Mouse (Mus musculus) thymus, adult 2 months (tissue): ENCODE measurements around the gene Arid2. TPM values are rescaled to one million over a fixed set of nuclear protein-coding genes. Genes with fewer than 3 reads are reported as not detected.
A peak's percentile ranks its signal among the peaks of the same experiment; 100 is the strongest.
"Not testable (repeated sequence)": the region's sequence is repeated elsewhere in the genome, so short reads cannot be mapped to it uniquely, and the experiment has no call there.

Experiments
- DNase-seq: peaks from one replicate; pipeline ENCODE4 v3.0.0; 2021
- H3K27ac ChIP-seq: fragments of 200-500 bp; 2 replicates; pipeline ENCODE4 v1.5.1; 2012; ENCODE audit warnings: low read length, control low read depth; ENCODE audit not compliant: control insufficient read depth, insufficient read depth
- H3K27me3 ChIP-seq: fragments of 200-500 bp; 2 replicates; pipeline ENCODE4 v1.6.1; 2012; ENCODE audit warnings: mild to moderate bottlenecking, low read length, moderate library complexity, mixed read lengths; ENCODE audit not compliant: control insufficient read depth, insufficient read depth
- H3K36me3 ChIP-seq: fragments of 200-500 bp; 2 replicates; pipeline ENCODE4 v1.6.1; 2012; ENCODE audit warnings: mild to moderate bottlenecking, low read length, moderate library complexity; ENCODE audit not compliant: control insufficient read depth, insufficient read depth
- H3K4me1 ChIP-seq: fragments of 200-500 bp; replicated peaks from 2 replicates; pipeline ENCODE4 v1.6.1; 2012; ENCODE audit warnings: low read length; ENCODE audit not compliant: control insufficient read depth, insufficient read depth
- H3K4me3 ChIP-seq: fragments of 200-500 bp; 2 replicates; pipeline ENCODE4 v1.5.1; 2012; ENCODE audit warnings: mild to moderate bottlenecking, low read length, control low read depth, moderate library complexity; ENCODE audit not compliant: control insufficient read depth, insufficient read depth
- CTCF ChIP-seq: fragments of 200-500 bp; IDR thresholded peaks from 2 replicates; pipeline ENCODE4 v1.5.1; 2012; ENCODE audit warnings: mild to moderate bottlenecking, control low read depth, low read length, moderate library complexity, borderline replicate concordance; ENCODE audit not compliant: control insufficient read depth, poor library complexity, insufficient read depth; ENCODE audit errors: extremely low read depth
- POLR2A ChIP-seq: fragments of 200-500 bp; IDR thresholded peaks from 2 replicates; pipeline ENCODE4 v1.6.1; 2012; ENCODE audit warnings: mild to moderate bottlenecking, low read length, control low read depth, moderate library complexity; ENCODE audit not compliant: control insufficient read depth, poor library complexity, insufficient read depth; ENCODE audit errors: extremely low read depth
- WGBS: fragments of 180-500 bp; shearing (Covaris S2); methylation state at CpG from one replicate; pipeline ENCODE4 v1.1.7; 2018; 5-methylcytosine and 5-hydroxymethylcytosine counted together
- polyA plus RNA-seq: library from polyadenylated mRNA; depleted of rRNA; stranded (reverse); fragments of >200 nt; gene quantifications from 2 replicates; pipeline ENCODE4 v1.2.3, GENCODE M21; 2012

Arid2 gene
- polyA plus RNA-seq, 1 experiment: 70.8 TPM

- Histone ChIP-seq H3K27ac (no peak overlapping the region), H3K36me3 (peaks cover 1% of the 10 kb centered on the region; the same call in 1 of the 2 replicates), H3K4me1 (peaks cover 13% of the 10 kb centered on the region), H3K27me3 (no peaks in the 10 kb centered on the region), H3K4me3 (no peak overlapping the region)
- DNase-seq: no peak
- TF ChIP-seq CTCF (no peak), POLR2A (no peak)
- 12% methylated on average over 1 of the region's 1 CpGs for WGBS
Measured at GRCm38 (mm10) chr15:96315664-96316063, 28.3 kb downstream of the Arid2 start.

GRCm38 (mm10) chr15:96319335-96319734 lies 32.0 kb downstream of the Arid2 start:
- TF ChIP-seq POLR2A (no peak), CTCF (no peak)
- Histone ChIP-seq H3K4me1 (peaks cover 13% of the 10 kb centered on the region), H3K36me3 (no peaks in the 10 kb centered on the region), H3K27ac (peak overlapping the region; percentile 43), H3K27me3 (no peaks in the 10 kb centered on the region), H3K4me3 (no peak overlapping the region)
- DNase-seq: peak; percentile 27
- WGBS: 69% methylated on average over 8 of the region's 8 CpGs

- Histone ChIP-seq H3K4me1 (no peaks in the 10 kb centered on the region), H3K27ac (no peak overlapping the region), H3K27me3 (no peaks in the 10 kb centered on the region), H3K36me3 (peaks cover 9% of the 10 kb centered on the region; the same call in 1 of the 2 replicates), H3K4me3 (no peak overlapping the region)
- DNase-seq: no peak
- no peak for TF ChIP-seq POLR2A
- TF ChIP-seq CTCF: no peak
- 95% methylated on average over 7 of the region's 7 CpGs for WGBS
Measured at GRCm38 (mm10) chr15:96325726-96326328, 38.5 kb downstream of the Arid2 start.

- not testable (repeated sequence) for H3K27me3 ChIP-seq, H3K4me3 ChIP-seq, H3K36me3 ChIP-seq, H3K27ac ChIP-seq, DNase-seq
- WGBS: 95% methylated on average over 3 of the region's 4 CpGs
- peaks cover 14% of the 10 kb centered on the region for H3K4me1 ChIP-seq
Measured at GRCm38 (mm10) chr15:96328722-96329121, 41.4 kb downstream of the Arid2 start.

DNA sequence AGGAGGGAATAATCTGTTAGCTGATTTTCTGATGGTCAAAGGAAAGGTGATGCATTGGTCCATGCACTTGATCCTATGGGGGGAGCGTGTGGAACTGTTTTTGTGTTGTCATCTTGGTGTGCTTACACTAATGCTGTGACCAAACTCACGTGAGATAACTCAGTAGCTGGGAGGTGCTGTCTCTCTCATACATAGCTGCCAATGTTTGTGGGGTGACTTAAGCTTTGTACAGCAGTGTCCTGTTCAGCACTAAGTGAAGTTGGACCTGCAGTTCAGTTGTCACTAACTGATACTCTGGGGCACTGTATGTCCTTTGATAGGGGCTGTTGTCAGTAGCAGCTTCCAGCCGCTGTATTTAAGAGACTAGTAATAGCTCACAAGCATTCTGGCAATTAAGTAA lies 43.2 kb downstream of the Arid2 start:
- H3K36me3 ChIP-seq: peaks cover 7% of the 10 kb centered on the region; the same call in 1 of the 2 replicates
- no peak overlapping the region for H3K4me3 ChIP-seq
- 93% methylated on average over 3 of the region's 3 CpGs for WGBS
- H3K27ac ChIP-seq: no peak overlapping the region
- H3K4me1 ChIP-seq: peaks cover 14% of the 10 kb centered on the region
- TF ChIP-seq POLR2A (no peak), CTCF (no peak)
- no peak for DNase-seq
- H3K27me3 ChIP-seq: no peaks in the 10 kb centered on the region

DNA sequence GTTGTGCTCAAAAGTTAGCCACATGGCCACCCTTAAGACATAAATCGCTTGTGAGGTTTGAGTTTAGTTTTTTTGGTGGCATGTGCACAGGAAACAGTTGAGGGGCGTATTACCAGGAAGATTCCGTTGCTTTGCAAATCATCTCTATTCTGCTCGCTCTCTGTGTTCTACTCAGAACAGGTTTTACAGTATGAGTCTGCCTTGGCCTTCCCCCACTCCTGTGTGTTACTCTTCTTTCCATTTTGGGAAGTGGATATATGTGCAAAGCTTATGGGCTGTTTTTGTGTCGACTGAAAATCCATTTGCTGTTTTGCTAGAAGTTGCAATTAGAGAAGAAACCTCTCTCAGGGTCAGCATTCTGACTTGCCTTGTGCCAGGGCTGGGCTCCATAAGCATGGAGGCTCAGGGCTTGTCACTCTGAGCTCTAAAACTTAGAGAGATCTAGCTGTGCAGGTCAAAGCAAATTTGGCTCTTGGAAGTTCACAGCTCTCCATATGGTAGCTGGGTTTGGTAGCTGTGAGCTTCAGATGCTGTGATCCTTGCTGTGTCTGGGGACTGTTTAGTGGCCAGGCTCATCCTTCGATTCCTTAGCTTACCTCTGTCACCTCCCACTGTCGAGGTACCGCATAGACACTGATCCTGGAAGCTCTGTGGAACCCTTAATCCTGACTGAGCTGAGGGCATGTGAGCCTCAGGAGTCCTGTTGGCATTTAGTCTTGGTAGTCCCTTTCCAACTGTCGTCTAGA lies 45.3 kb downstream of the Arid2 start:
- peaks cover 14% of the 10 kb centered on the region for H3K4me1 ChIP-seq
- DNase-seq: no peak
- 0 out of 2 replicates have a peak overlapping the region, but pooled peaks have one; percentile 7 for H3K27ac ChIP-seq

More for the DNA sequence above, 45.3 kb downstream of the Arid2 start:
- TF ChIP-seq CTCF (no peak), POLR2A (no peak)
- H3K36me3 ChIP-seq: no peaks in the 10 kb centered on the region
- no peaks in the 10 kb centered on the region for H3K27me3 ChIP-seq
- WGBS: 55% methylated on average over 9 of the region's 9 CpGs
- H3K4me3 ChIP-seq: no peak overlapping the region
